Mouse (Mus musculus): Measurements from ENCODE around the gene Cldn4.

DNA sequence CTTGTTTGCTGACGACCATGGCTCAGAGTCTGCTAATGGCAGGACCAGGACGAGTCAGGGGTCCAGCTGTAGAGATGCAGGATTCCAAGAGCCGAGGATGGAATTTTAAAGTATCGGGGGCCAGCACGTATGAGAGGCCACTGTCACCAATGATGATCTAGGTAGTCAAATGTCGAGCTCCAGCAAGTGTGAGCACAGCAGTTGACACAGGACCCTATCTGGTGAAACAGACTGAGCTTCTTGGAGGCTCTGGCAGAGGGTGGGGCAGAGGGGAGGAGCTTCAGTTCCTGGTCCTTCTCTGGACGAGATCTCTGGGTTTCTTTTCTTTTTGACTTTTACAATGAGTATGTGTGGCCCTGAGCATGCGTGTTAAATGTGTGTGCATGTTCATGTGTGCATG, 31.4 kb downstream of the Cldn4 start, which contains the start of gene Cldn13:
- TF ChIP-seq EP300 (IDR thresholded peaks at IDR 0.05), result no peak
- TF ChIP-seq CTCF (IDR thresholded peaks at IDR 0.05), result no peak

Measured in lung, postnatal 0 days (tissue).